Mouse (Mus musculus): ENCODE results near the gene Lrfn1.

DNA sequence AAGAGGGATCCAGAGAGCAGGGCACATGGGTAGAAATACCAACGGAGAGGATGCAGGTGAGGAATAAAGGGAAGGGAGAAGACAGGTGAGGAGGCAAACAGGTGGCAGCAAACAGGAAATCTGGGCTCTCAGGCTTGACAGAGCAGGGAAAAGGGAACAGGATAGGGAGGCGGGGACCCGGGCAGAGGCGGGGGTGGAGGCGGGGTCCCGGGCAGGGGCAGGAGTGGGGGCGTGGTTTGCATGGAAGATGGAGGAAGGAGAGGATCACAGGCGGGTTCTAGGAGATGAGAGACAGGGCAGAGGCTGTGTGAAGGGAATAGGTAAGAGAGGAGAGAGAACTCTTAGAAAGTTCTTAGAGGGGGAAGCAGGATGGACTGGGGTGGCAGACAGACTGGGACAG is 27.1 kb downstream of the Lrfn1 start:
- TF ChIP-seq POLR2A (IDR thresholded peaks at IDR 0.05; ENCODE audit: control insufficient read depth, low read depth, low read length) (no peak), CTCF (IDR thresholded peaks at IDR 0.05; ENCODE audit: control insufficient read depth, insufficient read depth, insufficient replicate concordance, low read depth, low read length) (no peak)

Data from testis, adult 2 months (tissue).